Mouse (Mus musculus): ENCODE results near the gene Tlk2. TPM values are rescaled to one million over a fixed set of nuclear protein-coding genes. Genes with fewer than 3 reads are reported as not detected.

Tlk2 gene
- polyA plus RNA-seq, 1 experiment, result 5.3 TPM

DNA sequence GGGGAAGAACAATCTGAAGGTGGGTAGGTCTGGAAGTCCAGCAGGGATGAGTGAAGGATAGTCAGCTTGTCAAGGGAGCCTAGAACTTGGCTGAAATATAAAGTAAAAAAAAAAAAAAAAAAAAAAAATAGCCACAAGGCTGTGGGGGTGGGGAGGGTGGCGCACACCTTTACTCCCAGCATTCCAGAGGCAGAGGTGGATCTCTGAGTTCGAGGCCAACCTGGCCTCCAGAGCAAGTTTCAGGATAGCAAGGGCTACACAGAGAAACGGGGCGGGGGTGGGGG is 26.6 kb upstream of the Tlk2 start:
- H3K27ac ChIP-seq (ENCODE audit: insufficient read depth, low read depth, low read length), result no peak overlapping the region
- H3K4me1 ChIP-seq (ENCODE audit: control insufficient read depth, insufficient read depth, insufficient read length, low read length), result no peaks in the 10 kb centered on the region
- TF ChIP-seq POLR2A (IDR thresholded peaks at IDR 0.05; ENCODE audit: low read depth, low read length) (no peak), CTCF (IDR thresholded peaks at IDR 0.05; ENCODE audit: extremely low read depth, insufficient read length, insufficient replicate concordance, low read depth, low read length) (no peak)
- H3K4me3 ChIP-seq (ENCODE audit: low read depth, low read length), result no peak overlapping the region
- WGBS, result 39% methylated on average over 2 of the region's 4 CpGs
- peaks cover 5% of the 10 kb centered on the region; the same call in 1 of the 2 replicates for H3K27me3 ChIP-seq (ENCODE audit: control insufficient read depth, insufficient read depth, low read length)
- no peaks in the 10 kb centered on the region for H3K36me3 ChIP-seq (ENCODE audit: control insufficient read depth, insufficient read depth, low read length)

- TF ChIP-seq CTCF (IDR thresholded peaks at IDR 0.05; ENCODE audit: extremely low read depth, insufficient read length, insufficient replicate concordance, low read depth, low read length) (no peak), POLR2A (IDR thresholded peaks at IDR 0.05; ENCODE audit: low read depth, low read length) (no peak)
- WGBS, result 79% methylated on average over 11 of the region's 11 CpGs
- peaks cover 5% of the 10 kb centered on the region; the same call in 1 of the 2 replicates for H3K27me3 ChIP-seq (ENCODE audit: control insufficient read depth, insufficient read depth, low read length)
- H3K36me3 ChIP-seq (ENCODE audit: control insufficient read depth, insufficient read depth, low read length), result no peaks in the 10 kb centered on the region
- no peaks in the 10 kb centered on the region for H3K4me1 ChIP-seq (ENCODE audit: control insufficient read depth, insufficient read depth, insufficient read length, low read length)
- H3K27ac ChIP-seq (ENCODE audit: insufficient read depth, low read depth, low read length), result no peak overlapping the region
- H3K4me3 ChIP-seq (ENCODE audit: low read depth, low read length), result no peak overlapping the region
Measured at GRCm38 (mm10) chr11:105152357-105152899, 26.2 kb upstream of the Tlk2 start.

GRCm38 (mm10) chr11:105153068-105153833 is 25.4 kb upstream of the Tlk2 start:
- 36% methylated on average over 12 of the region's 12 CpGs for WGBS
- Histone ChIP-seq H3K4me3 (ENCODE audit: low read depth, low read length) (no peak overlapping the region), H3K36me3 (ENCODE audit: control insufficient read depth, insufficient read depth, low read length) (no peaks in the 10 kb centered on the region), H3K4me1 (ENCODE audit: control insufficient read depth, insufficient read depth, insufficient read length, low read length) (no peaks in the 10 kb centered on the region), H3K27ac (ENCODE audit: insufficient read depth, low read depth, low read length) (no peak overlapping the region), H3K27me3 (ENCODE audit: control insufficient read depth, insufficient read depth, low read length) (peaks cover 5% of the 10 kb centered on the region; the same call in 1 of the 2 replicates)
- TF ChIP-seq POLR2A (IDR thresholded peaks at IDR 0.05; ENCODE audit: low read depth, low read length), result no peak

- no peak for TF ChIP-seq POLR2A (IDR thresholded peaks at IDR 0.05; ENCODE audit: low read depth, low read length)
- no peak for TF ChIP-seq CTCF (IDR thresholded peaks at IDR 0.05; ENCODE audit: extremely low read depth, insufficient read length, insufficient replicate concordance, low read depth, low read length)
- Histone ChIP-seq H3K27me3 (ENCODE audit: control insufficient read depth, insufficient read depth, low read length) (peaks cover 5% of the 10 kb centered on the region; the same call in 1 of the 2 replicates), H3K36me3 (ENCODE audit: control insufficient read depth, insufficient read depth, low read length) (no peaks in the 10 kb centered on the region), H3K4me3 (ENCODE audit: low read depth, low read length) (no peak overlapping the region), H3K4me1 (ENCODE audit: control insufficient read depth, insufficient read depth, insufficient read length, low read length) (no peaks in the 10 kb centered on the region), H3K27ac (ENCODE audit: insufficient read depth, low read depth, low read length) (no peak overlapping the region)
- 36% methylated on average over 4 of the region's 4 CpGs for WGBS
Measured at GRCm38 (mm10) chr11:105155915-105156314, 22.7 kb upstream of the Tlk2 start.

- no peaks in the 10 kb centered on the region for H3K27me3 ChIP-seq (ENCODE audit: control insufficient read depth, insufficient read depth, low read length)
- 86% methylated on average over 19 of the region's 19 CpGs for WGBS
- no peak for TF ChIP-seq POLR2A (IDR thresholded peaks at IDR 0.05; ENCODE audit: low read depth, low read length)
- H3K36me3 ChIP-seq (ENCODE audit: control insufficient read depth, insufficient read depth, low read length), result no peaks in the 10 kb centered on the region
- H3K27ac ChIP-seq (ENCODE audit: insufficient read depth, low read depth, low read length), result no peak overlapping the region
- H3K4me1 ChIP-seq (ENCODE audit: control insufficient read depth, insufficient read depth, insufficient read length, low read length), result no peaks in the 10 kb centered on the region
- no peak overlapping the region for H3K4me3 ChIP-seq (ENCODE audit: low read depth, low read length)
Measured at GRCm38 (mm10) chr11:105156748-105157267, 21.8 kb upstream of the Tlk2 start.

GRCm38 (mm10) chr11:105158047-105158446 is 20.6 kb upstream of the Tlk2 start:
- Histone ChIP-seq H3K27me3 (ENCODE audit: control insufficient read depth, insufficient read depth, low read length) (no peaks in the 10 kb centered on the region), H3K36me3 (ENCODE audit: control insufficient read depth, insufficient read depth, low read length) (no peaks in the 10 kb centered on the region), H3K27ac (ENCODE audit: insufficient read depth, low read depth, low read length) (no peak overlapping the region), H3K4me1 (ENCODE audit: control insufficient read depth, insufficient read depth, insufficient read length, low read length) (no peaks in the 10 kb centered on the region), H3K4me3 (ENCODE audit: low read depth, low read length) (no peak overlapping the region)
- no peak for TF ChIP-seq CTCF (IDR thresholded peaks at IDR 0.05; ENCODE audit: extremely low read depth, insufficient read length, insufficient replicate concordance, low read depth, low read length)

DNA sequence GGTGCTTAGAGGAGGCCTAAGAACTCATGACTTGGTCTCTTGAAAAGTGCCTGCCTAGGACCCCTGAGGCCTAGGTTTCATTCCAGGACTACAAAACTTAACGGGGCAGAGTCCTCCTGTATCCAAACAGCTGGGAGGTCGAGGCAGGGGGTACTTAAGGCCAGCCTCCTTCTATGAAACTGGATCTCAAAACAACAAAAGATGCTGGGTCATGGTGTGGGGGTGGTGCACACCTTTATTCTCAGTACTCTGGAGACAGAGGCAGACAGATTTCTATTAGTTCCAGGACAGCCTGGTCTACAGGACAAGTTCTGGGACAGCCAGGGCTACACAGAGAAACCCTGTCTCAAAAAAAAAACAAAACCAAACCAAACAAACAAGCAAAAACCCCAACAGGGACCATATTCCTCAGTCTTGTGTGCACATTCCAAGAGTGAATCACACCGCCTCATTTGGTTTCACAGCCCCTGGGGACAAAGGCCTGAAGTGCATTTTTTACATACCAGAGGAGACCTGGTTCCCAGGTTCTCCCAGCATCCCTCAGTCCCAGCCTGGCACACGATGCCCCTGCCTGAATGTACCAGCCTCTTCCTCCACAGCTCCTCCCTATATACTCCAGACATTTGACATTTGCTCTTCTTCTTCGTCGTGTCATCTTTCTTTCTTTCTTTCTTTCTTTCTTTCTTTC is 18.8 kb upstream of the Tlk2 start:
- Histone ChIP-seq H3K27ac (ENCODE audit: insufficient read depth, low read depth, low read length) (no peak overlapping the region), H3K27me3 (ENCODE audit: control insufficient read depth, insufficient read depth, low read length) (no peaks in the 10 kb centered on the region), H3K4me1 (ENCODE audit: control insufficient read depth, insufficient read depth, insufficient read length, low read length) (no peaks in the 10 kb centered on the region), H3K4me3 (ENCODE audit: low read depth, low read length) (no peak overlapping the region), H3K36me3 (ENCODE audit: control insufficient read depth, insufficient read depth, low read length) (no peaks in the 10 kb centered on the region)
- 62% methylated on average over 6 of the region's 6 CpGs for WGBS
- TF ChIP-seq POLR2A (IDR thresholded peaks at IDR 0.05; ENCODE audit: low read depth, low read length) (no peak), CTCF (IDR thresholded peaks at IDR 0.05; ENCODE audit: extremely low read depth, insufficient read length, insufficient replicate concordance, low read depth, low read length) (no peak)
